Mouse (Mus musculus) kidney, embryonic 16.5 days (tissue): ENCODE data around the gene Tmem131. TPM values are rescaled to one million over a fixed set of nuclear protein-coding genes. Genes with fewer than 3 reads are reported as not detected.

Experiments used
- ATAC-seq: fragments of 200-750 bp; cut with Nextera tagmentation; 2 replicates; pipeline ENCODE4 v1.8.0; 2017; ENCODE audit warnings: moderate TSS enrichment; ENCODE audit not compliant: low FRiP score, low TSS enrichment
- H3K27ac ChIP-seq: fragments of 300-500 bp; sonication (generic); 2 replicates; pipeline ENCODE4 v1.5.1; 2014; ENCODE audit warnings: low read length
- H3K27me3 ChIP-seq: fragments of 300-500 bp; sonication (generic); 2 replicates; pipeline ENCODE4 v1.6.1; 2014; ENCODE audit warnings: low read length, control low read depth, mixed read lengths; ENCODE audit not compliant: insufficient read depth
- H3K36me3 ChIP-seq: fragments of 300-500 bp; sonication (generic); 2 replicates; pipeline ENCODE4 v1.6.1; 2014; ENCODE audit warnings: low read length, control low read depth, mixed read lengths; ENCODE audit not compliant: insufficient read depth
- H3K4me1 ChIP-seq: fragments of 300-500 bp; sonication (generic); 2 replicates; pipeline ENCODE4 v1.6.1; 2014; ENCODE audit warnings: low read length, control low read depth, mixed read lengths; ENCODE audit not compliant: insufficient read depth
- H3K4me2 ChIP-seq: fragments of 300-500 bp; sonication (generic); replicated peaks from 2 replicates; pipeline ENCODE4 v1.6.1; 2014; ENCODE audit warnings: low read depth, low read length
- H3K4me3 ChIP-seq: fragments of 300-500 bp; sonication (generic); 2 replicates; pipeline ENCODE4 v1.5.1; 2014; ENCODE audit warnings: mild to moderate bottlenecking, low read length
- H3K9ac ChIP-seq: fragments of 300-500 bp; sonication (generic); replicated peaks from 2 replicates; pipeline ENCODE4 v1.6.1; 2014; ENCODE audit warnings: low read length
- H3K9me3 ChIP-seq: fragments of 300-500 bp; sonication (generic); 2 replicates; pipeline ENCODE4 v1.6.1; 2016; ENCODE audit warnings: low read length, control low read depth
- WGBS: fragments of 180-500 bp; shearing (Covaris S2); extraction: QIAGEN DNeasy Blood & Tissue Kit; methylation state at CpG from one replicate; pipeline ENCODE4 v1.1.7; 2014; 5-methylcytosine and 5-hydroxymethylcytosine counted together
- polyA plus RNA-seq: library from polyadenylated mRNA; unstranded; fragments of >200 nt; fragmentation: Nextera tagmentation; extraction: Ambion mirVana; gene quantifications from 2 replicates; pipeline ENCODE4 v1.2.1, GENCODE M21; 2015

Tmem131 gene
- polyA plus RNA-seq, 1 experiment from 2014 or later: 9.6 TPM

DNA sequence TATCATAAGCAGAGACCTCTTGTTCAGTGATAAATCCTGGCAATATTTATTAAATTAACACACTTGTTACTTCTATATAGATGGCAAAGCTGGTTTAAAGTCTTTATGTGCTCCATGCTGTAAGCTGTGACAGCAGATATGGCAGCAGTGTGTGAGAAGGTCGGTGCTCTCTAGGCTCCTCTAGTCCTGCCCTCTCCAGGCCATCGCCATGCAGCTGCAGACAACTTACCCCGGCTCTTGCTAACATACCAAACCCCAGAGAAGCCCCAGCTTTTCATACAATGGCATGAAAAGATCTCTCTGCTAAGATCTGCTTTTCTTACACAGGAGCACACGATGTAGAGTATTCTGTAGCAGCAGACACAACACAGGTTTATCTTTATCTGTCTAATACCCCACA lies 92.1 kb downstream of the Tmem131 start:
- Histone ChIP-seq H3K27ac (no peak overlapping the region), H3K4me1 (peaks cover 9% of the 10 kb centered on the region), H3K4me2 (no peak overlapping the region), H3K27me3 (no peaks in the 10 kb centered on the region), H3K9me3 (no peaks in the 10 kb centered on the region), H3K9ac (no peak overlapping the region), H3K4me3 (no peak overlapping the region), H3K36me3 (no peaks in the 10 kb centered on the region; the same call in 1 of the 2 replicates)
- no peak for ATAC-seq
- WGBS: 70% methylated on average over 4 of the region's 4 CpGs

DNA sequence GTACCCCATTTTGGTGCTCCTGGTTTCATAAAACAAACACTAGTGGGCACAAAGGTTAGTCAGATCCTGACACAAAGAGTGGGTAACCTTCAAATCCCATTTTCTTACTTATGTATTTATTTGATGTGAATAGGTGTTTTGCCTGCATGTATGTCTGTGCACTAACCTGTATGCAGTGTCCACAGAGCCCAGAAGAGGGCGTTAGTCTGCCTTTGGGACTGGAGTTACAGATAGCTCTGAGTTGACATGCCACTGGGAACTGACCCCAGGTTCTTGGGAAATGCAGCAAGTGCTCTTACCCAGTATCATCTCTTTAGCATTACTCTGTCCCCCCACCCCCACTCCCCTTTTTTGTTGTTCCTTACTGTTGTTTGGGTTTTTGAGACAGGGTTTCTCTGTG lies 95.4 kb downstream of the Tmem131 start:
- Histone ChIP-seq H3K27ac (no peak overlapping the region), H3K27me3 (no peaks in the 10 kb centered on the region), H3K4me3 (no peak overlapping the region), H3K36me3 (no peaks in the 10 kb centered on the region), H3K9me3 (no peaks in the 10 kb centered on the region), H3K4me2 (no peak overlapping the region), H3K4me1 (peaks cover 6% of the 10 kb centered on the region), H3K9ac (no peak overlapping the region)
- WGBS: 86% methylated on average over 1 of the region's 1 CpGs
- no peak for ATAC-seq

DNA sequence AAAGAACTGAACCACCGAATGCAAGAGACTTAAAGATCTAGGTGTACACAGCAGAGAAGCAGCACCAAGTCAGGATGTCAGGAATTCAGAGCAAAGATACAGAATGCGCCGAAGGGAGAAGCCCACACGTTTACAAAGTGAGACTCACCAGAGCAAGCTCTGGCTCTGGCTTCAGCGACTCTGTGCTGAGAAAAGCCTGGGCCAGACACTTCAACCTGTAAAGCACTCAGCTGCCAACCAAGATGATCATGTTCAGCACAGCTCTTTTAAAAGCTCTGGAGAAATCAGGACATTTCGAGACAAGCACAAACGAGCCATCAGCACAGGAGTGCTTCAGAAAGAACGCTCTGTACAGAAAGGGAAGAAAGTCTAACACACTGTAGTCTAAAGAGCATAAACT lies 96.2 kb downstream of the Tmem131 start:
- no peak for ATAC-seq
- H3K36me3 ChIP-seq: no peaks in the 10 kb centered on the region
- 83% methylated on average over 8 of the region's 8 CpGs for WGBS
- H3K9me3 ChIP-seq: no peaks in the 10 kb centered on the region
- H3K4me1 ChIP-seq: peaks cover 6% of the 10 kb centered on the region
- no peaks in the 10 kb centered on the region for H3K27me3 ChIP-seq
- H3K4me3 ChIP-seq: no peak overlapping the region
- no peak overlapping the region for H3K4me2 ChIP-seq
- no peak overlapping the region for H3K27ac ChIP-seq
- no peak overlapping the region for H3K9ac ChIP-seq

DNA sequence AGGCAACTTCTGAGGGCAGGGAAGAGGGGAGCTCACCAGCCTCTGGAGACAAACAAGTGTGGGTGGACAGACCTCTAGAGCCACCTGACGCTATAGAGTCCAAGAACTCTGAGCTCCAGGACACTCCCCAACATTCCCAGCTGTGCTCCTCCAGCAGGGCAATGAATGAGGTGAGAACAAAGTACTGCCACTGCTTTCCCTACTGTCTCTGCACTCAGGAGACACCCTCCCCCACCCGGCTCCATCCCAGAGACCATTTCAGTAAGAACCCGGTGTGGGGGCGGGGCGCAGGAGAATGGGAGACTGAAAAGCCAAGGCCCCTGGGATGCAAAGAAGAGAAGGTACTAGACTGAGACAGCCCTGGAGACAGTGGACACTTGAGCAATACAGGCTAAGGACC lies 98.4 kb downstream of the Tmem131 start:
- ATAC-seq: peak; percentile 46; the same call in 1 of the 2 replicates
- WGBS: 25% methylated on average over 5 of the region's 5 CpGs

DNA sequence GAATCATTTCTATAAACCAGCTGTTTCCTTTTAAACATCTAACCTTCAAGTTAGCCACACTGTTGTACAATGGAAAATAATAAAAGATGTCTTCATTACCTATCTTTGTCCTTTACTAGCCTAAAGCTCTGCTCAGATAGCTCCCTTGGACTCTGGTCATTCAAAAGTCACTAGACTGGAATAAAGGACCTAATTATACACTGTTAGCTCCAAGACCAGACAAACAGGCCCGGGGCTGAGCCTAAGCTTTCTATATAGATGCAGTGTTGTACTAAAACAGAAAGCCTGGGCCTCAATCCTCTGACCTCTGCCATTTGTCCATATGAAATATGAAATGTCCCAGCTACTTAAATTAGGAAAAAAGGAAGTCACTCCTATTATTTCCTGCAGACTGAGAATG lies 101.7 kb downstream of the Tmem131 start:
- Histone ChIP-seq H3K27me3 (no peaks in the 10 kb centered on the region), H3K27ac (no peak overlapping the region), H3K4me3 (no peak overlapping the region), H3K4me2 (no peak overlapping the region), H3K9me3 (no peaks in the 10 kb centered on the region), H3K36me3 (0 out of 2 replicates have a peak, but pooled peaks cover 7% of the 10 kb centered on the region), H3K9ac (no peak overlapping the region), H3K4me1 (peaks cover 6% of the 10 kb centered on the region)
- no peak for ATAC-seq
- 43% methylated on average over 1 of the region's 1 CpGs for WGBS

More for the DNA sequence above, 98.4 kb downstream of the Tmem131 start:
- Histone ChIP-seq H3K27me3 (no peaks in the 10 kb centered on the region), H3K9ac (no peak overlapping the region), H3K4me3 (no peak overlapping the region), H3K4me2 (no peak overlapping the region), H3K36me3 (0 out of 2 replicates have a peak, but pooled peaks cover 3% of the 10 kb centered on the region), H3K9me3 (no peaks in the 10 kb centered on the region), H3K4me1 (peaks cover 6% of the 10 kb centered on the region), H3K27ac (no peak overlapping the region)

DNA sequence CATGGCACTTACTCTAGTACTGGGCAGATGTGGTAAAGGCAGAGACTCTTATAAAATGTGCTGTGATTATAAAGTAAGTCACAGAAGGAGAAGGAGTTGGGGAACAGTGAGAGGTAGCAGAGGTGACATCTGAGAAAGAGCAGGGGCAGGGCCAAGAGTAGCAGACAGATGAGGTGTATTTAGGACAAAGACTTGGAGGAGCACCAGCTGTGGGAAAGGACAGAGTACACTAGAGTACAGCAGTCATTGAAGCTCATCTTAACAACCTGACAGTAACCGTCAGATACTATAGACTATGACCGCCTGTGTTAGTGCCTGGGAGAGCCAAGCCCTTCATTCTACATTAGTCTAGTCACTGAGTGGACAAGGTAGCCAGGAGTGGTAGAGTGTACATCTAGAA lies 102.5 kb downstream of the Tmem131 start:
- WGBS: 95% methylated on average over 2 of the region's 2 CpGs
- H3K4me1 ChIP-seq: peaks cover 6% of the 10 kb centered on the region
- H3K4me3 ChIP-seq: no peak overlapping the region
- no peak overlapping the region for H3K9ac ChIP-seq
- ATAC-seq: no peak
- H3K36me3 ChIP-seq: peaks cover 14% of the 10 kb centered on the region
- H3K27ac ChIP-seq: no peak overlapping the region
- no peaks in the 10 kb centered on the region for H3K27me3 ChIP-seq
- no peak overlapping the region for H3K4me2 ChIP-seq
- no peaks in the 10 kb centered on the region for H3K9me3 ChIP-seq

DNA sequence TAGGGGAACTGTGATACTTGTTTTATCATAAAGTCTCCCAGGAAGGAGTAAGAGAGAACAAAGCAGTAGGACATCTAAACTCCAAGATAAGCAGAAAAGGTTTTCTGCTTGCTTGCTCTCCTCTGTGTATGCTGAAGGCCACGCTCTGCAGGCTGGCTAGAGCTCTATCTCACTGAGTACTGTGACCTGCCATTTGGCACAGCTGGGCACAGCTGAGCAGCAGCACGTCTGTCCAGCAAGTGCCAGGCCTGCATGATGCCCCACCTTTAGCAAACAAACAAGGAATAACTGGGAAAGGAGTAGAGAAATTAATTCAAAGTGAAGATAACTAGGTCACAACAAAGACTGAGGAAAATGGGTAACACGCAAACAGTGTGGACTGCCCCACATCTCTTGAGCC lies 103.6 kb downstream of the Tmem131 start:
- Histone ChIP-seq H3K27me3 (no peaks in the 10 kb centered on the region), H3K4me2 (no peak overlapping the region), H3K36me3 (peaks cover 16% of the 10 kb centered on the region), H3K4me3 (no peak overlapping the region), H3K27ac (no peak overlapping the region), H3K4me1 (peaks cover under 1% of the 10 kb centered on the region; the same call in 1 of the 2 replicates), H3K9me3 (no peaks in the 10 kb centered on the region), H3K9ac (no peak overlapping the region)
- 89% methylated on average over 3 of the region's 3 CpGs for WGBS
- no peak for ATAC-seq

DNA sequence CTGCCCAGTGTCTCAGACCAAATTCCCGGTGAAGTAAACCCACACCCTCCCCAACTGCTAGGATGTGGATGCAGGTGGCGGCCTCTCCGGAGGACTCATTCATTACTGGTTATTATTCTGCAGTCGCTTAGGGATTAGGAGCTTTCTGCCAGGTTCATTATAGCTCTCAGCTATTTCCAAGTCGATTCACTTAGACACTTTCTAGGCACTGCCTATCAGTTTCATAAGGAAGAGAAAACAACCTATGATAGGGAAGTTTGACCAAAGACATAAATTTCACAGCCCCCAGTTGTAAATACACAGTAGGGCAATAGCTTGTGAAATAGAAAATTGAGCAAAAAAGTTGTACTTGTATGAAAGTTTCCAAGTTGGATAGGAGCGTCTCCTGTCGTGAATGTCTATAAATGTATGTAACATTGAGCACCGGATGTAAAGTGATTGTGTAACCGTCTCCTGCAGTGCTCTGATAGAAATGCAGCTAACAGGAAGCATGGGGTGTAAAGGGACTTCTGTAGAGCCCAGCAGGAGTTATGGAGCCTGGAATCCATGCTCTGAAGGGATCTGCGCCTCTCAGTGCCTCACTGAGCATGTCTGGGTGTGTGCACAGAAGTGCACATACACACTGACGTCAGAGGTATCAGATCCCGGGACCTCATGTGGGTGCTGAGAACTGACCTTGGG lies 107.1 kb downstream of the Tmem131 start:
- Histone ChIP-seq H3K9me3 (no peaks in the 10 kb centered on the region), H3K9ac (no peak overlapping the region), H3K27me3 (no peaks in the 10 kb centered on the region), H3K4me3 (no peak overlapping the region), H3K4me2 (no peak overlapping the region), H3K27ac (no peak overlapping the region), H3K4me1 (no peaks in the 10 kb centered on the region), H3K36me3 (peaks cover 34% of the 10 kb centered on the region)
- ATAC-seq: no peak
- WGBS: 82% methylated on average over 12 of the region's 12 CpGs

DNA sequence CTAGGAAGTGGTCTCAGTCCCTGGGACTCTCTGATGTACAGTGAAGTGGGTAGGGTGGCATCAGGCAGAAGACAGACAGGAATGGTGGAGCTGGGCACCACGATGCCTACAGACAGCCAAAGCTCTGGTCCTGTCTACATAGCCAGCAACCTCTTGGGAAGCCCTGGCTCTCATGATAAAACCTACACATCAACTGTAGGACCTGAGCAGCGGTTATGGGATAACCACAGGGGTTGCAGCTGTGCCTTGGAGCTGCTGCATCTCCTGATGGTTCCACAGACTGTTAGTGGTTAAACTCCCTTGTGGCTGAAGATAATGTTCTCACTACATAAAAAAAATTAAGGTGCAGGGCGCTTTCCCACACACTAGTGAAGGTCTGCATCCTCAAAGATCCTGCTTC lies 107.9 kb downstream of the Tmem131 start:
- Histone ChIP-seq H3K36me3 (peaks cover 38% of the 10 kb centered on the region), H3K9ac (no peak overlapping the region), H3K4me3 (no peak overlapping the region), H3K4me2 (no peak overlapping the region), H3K27me3 (no peaks in the 10 kb centered on the region), H3K27ac (no peak overlapping the region), H3K4me1 (no peaks in the 10 kb centered on the region), H3K9me3 (no peaks in the 10 kb centered on the region)
- ATAC-seq: no peak
- 88% methylated on average over 3 of the region's 3 CpGs for WGBS

DNA sequence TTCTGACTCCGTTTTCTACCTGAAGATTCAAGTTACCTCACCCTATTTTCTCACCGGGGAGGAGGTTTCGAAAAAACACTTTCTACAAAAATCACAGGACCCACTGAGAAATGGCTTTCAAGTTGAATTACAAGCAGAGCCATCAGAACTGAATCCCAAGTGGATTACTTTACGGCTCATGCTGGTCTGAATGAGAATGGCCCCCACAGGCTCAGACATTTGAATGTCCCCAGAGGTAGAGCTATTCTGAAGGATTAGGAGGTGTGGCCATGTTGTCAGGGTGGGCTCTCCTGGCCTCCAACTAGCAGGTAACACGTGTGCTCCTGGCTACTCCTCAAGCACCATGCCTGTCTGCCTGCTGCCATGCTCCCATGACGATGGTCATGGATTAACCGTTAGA lies 109.4 kb downstream of the Tmem131 start:
- H3K4me1 ChIP-seq: no peaks in the 10 kb centered on the region
- H3K4me3 ChIP-seq: no peak overlapping the region
- no peaks in the 10 kb centered on the region for H3K27me3 ChIP-seq
- H3K9ac ChIP-seq: no peak overlapping the region
- H3K9me3 ChIP-seq: no peaks in the 10 kb centered on the region
- peaks cover 35% of the 10 kb centered on the region for H3K36me3 ChIP-seq
- no peak overlapping the region for H3K27ac ChIP-seq
- no peak overlapping the region for H3K4me2 ChIP-seq
- WGBS: 90% methylated on average over 7 of the region's 7 CpGs
- no peak for ATAC-seq
